Mouse (Mus musculus) forebrain, embryonic 16.5 days (tissue): ENCODE results near the gene Gm11146. TPM values are rescaled to one million over a fixed set of nuclear protein-coding genes. Genes with fewer than 3 reads are reported as not detected.
A peak's percentile ranks its signal among the peaks of the same experiment; 100 is the strongest.

Experiments
- ATAC-seq: fragments of 200-750 bp; cut with Nextera tagmentation; 2 replicates; pipeline ENCODE4 v1.8.0; 2017; ENCODE audit warnings: mild to moderate bottlenecking, moderate library complexity
- H3K27ac ChIP-seq: fragments of 300-500 bp; sonication (generic); 2 replicates; pipeline ENCODE4 v1.5.1; 2014; ENCODE audit warnings: low read length, control low read depth
- H3K27me3 ChIP-seq: fragments of 300-500 bp; sonication (generic); replicated peaks from 2 replicates; pipeline ENCODE4 v1.6.1; 2014; ENCODE audit warnings: low read length; ENCODE audit not compliant: control insufficient read depth, insufficient read depth
- H3K36me3 ChIP-seq: fragments of 300-500 bp; sonication (generic); 2 replicates; pipeline ENCODE4 v1.6.1; 2014; ENCODE audit not compliant: control insufficient read depth, insufficient read depth
- H3K4me1 ChIP-seq: fragments of 300-500 bp; sonication (generic); replicated peaks from 2 replicates; pipeline ENCODE4 v1.6.1; 2014; ENCODE audit warnings: low read length; ENCODE audit not compliant: control insufficient read depth, insufficient read depth
- H3K4me2 ChIP-seq: fragments of 300-500 bp; sonication (generic); 2 replicates; pipeline ENCODE4 v1.6.1; 2014; ENCODE audit warnings: mild to moderate bottlenecking, low read length, control low read depth
- H3K4me3 ChIP-seq: fragments of 300-500 bp; sonication (generic); replicated peaks from 2 replicates; pipeline ENCODE4 v1.5.1; 2014; ENCODE audit warnings: mild to moderate bottlenecking, low read length, control low read depth
- H3K9ac ChIP-seq: fragments of 300-500 bp; sonication (generic); replicated peaks from 2 replicates; pipeline ENCODE4 v1.6.1; 2014; ENCODE audit warnings: low read depth, low read length, control low read depth
- H3K9me3 ChIP-seq: fragments of 300-500 bp; sonication (generic); 2 replicates; pipeline ENCODE4 v1.6.1; 2016; ENCODE audit warnings: low read length; ENCODE audit not compliant: control insufficient read depth
- WGBS: fragments of 180-500 bp; shearing (Covaris S2); extraction: QIAGEN DNeasy Blood & Tissue Kit; methylation state at CpG from one replicate; pipeline ENCODE4 v1.1.7; 2014; 5-methylcytosine and 5-hydroxymethylcytosine counted together
- polyA plus RNA-seq: library from polyadenylated mRNA; unstranded; fragments of >200 nt; fragmentation: Nextera tagmentation; extraction: Ambion mirVana; gene quantifications from 2 replicates; pipeline ENCODE4 v1.2.1, GENCODE M21; 2015

Gm11146 gene
- polyA plus RNA-seq, 1 experiment from 2014 or later: not detected

DNA sequence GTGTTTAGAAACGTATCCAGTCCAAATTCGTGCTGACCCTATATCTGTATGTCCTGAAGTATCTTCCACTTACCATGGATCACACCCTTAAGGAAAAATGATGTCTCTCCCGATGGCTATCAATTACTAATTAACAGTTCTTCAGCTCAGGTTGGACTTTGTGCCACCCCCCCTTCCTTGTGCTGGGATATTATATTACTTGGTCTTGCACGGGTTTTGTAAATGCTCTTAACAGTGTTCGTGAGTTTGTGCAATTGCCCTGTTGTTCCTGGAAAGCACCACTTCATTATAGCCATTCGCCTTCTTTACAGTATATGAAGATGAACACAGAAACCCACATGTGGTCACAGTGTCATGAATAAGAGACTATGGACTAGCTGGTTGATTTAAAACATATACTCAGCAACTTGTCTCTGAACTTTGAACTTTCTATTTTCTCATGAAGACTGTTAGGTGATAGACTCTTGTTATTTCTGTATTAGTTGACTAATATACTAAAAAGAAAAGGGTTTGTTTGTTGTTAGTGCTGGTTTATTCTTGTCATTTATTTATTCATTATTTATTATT lies 30.5 kb upstream of the Gm11146 start:
- Histone ChIP-seq H3K4me1 (peaks cover 9% of the 10 kb centered on the region), H3K36me3 (no peaks in the 10 kb centered on the region), H3K9me3 (no peaks in the 10 kb centered on the region), H3K27ac (no peak overlapping the region), H3K9ac (no peak overlapping the region), H3K4me2 (no peak overlapping the region), H3K4me3 (no peak overlapping the region), H3K27me3 (no peaks in the 10 kb centered on the region)
- no peak for ATAC-seq
- 86% methylated on average over 6 of the region's 6 CpGs for WGBS

DNA sequence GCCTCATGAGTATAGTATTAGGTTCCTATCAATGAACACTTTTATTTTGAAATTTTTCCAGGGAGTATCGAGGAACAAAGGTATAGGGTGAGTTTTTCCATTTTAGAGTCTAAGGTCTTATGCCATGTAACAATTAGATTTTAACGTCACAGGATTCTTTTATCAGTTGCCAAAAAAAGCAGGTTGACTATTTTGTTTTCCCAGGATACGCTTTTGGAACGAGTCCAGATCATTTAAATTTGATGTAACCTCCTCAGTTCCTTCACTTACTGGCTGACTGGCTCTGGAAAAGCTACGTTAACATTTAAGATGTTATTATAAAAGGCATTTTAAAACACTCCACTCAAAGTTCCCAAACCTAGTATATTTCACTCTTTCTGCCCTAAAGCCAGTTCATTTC lies 20.8 kb upstream of the Gm11146 start:
- H3K4me3 ChIP-seq: no peak overlapping the region
- H3K9ac ChIP-seq: no peak overlapping the region
- H3K4me2 ChIP-seq: no peak overlapping the region
- H3K4me1 ChIP-seq: no peaks in the 10 kb centered on the region; the same call in 1 of the 2 replicates
- H3K27ac ChIP-seq: no peak overlapping the region
- peaks cover 4% of the 10 kb centered on the region; the same call in 1 of the 2 replicates for H3K36me3 ChIP-seq
- no peaks in the 10 kb centered on the region for H3K27me3 ChIP-seq
- WGBS: 31% methylated on average over 5 of the region's 5 CpGs
- H3K9me3 ChIP-seq: no peaks in the 10 kb centered on the region
- peak; percentile 35; the same call in 1 of the 2 replicates for ATAC-seq

DNA sequence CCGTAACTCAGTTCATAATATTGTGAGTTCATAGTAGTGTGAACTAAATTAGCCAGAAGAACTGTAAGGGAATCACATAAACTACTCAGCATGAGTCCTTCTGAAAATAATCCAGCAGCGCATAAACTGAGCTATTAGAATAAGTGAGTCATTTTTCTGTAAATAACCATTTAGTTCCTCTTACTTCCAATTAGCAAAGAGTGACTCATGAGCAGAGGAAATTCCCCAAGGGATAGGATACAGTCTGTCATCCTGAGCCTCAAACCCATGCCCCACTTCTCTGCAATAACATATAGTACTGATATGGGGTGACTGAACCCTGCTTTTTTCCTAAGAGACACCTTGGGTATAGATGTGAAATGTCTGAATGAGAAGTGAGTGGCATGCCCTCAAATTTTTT lies 687 bp upstream of the Gm11146 start:
- Histone ChIP-seq H3K4me3 (no peak overlapping the region), H3K27me3 (no peaks in the 10 kb centered on the region), H3K9ac (no peak overlapping the region), H3K4me2 (no peak overlapping the region), H3K9me3 (no peaks in the 10 kb centered on the region), H3K27ac (no peak overlapping the region), H3K36me3 (no peaks in the 10 kb centered on the region; the same call in 1 of the 2 replicates), H3K4me1 (peaks cover 3% of the 10 kb centered on the region; the same call in 1 of the 2 replicates)
- no peak for ATAC-seq
- WGBS: 51% methylated on average over 2 of the region's 2 CpGs

DNA sequence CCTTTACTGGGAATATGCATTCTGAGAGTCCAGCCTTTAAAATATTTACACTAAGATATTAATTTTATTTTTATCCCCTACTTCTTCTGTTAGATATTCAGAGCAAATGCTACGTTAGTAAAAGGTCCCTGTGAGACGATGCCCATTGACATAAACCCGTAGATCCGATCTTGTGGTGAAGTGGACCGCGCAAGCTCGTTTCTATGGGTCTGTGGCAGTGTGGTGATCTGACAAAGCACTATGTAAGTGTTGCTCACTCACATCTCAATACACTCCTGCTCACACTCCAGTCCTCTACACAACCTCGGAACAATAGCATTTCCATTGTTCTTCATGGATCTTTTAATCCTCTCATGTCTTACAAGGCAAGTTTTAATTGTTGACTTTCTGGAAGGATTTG lies 3.1 kb downstream of the Gm11146 start:
- Histone ChIP-seq H3K27me3 (no peaks in the 10 kb centered on the region), H3K4me2 (peak overlapping the region; percentile 36), H3K9ac (no peak overlapping the region), H3K36me3 (no peaks in the 10 kb centered on the region; the same call in 1 of the 2 replicates), H3K9me3 (no peaks in the 10 kb centered on the region), H3K4me3 (peak overlapping the region; percentile 22), H3K27ac (no peak overlapping the region), H3K4me1 (peaks cover 3% of the 10 kb centered on the region; the same call in 1 of the 2 replicates)
- ATAC-seq: no peak
- WGBS: 70% methylated on average over 8 of the region's 8 CpGs

DNA sequence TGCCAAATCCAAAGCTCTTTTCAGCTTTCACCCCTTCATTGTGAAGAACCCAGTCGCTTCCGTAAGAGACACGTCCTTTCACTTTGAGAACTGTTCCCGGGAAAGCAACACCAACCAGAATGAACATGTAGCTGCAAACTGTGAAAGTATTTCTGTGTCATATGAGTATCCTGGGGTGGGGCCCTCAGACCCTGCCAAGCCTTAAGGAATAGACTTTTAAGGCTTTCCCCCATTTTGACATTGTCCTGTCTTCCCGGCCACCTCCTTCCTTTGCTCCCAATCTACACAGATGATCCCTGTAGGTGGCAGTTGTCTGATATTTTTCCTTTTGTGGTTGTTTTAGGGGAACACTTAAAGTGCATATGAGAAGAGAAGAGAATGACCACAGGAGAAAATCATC lies 5.3 kb downstream of the Gm11146 start:
- Histone ChIP-seq H3K27ac (peak overlapping the region; percentile 89), H3K9me3 (no peaks in the 10 kb centered on the region), H3K27me3 (no peaks in the 10 kb centered on the region), H3K9ac (peak overlapping the region; percentile 59), H3K4me1 (peaks cover 11% of the 10 kb centered on the region), H3K4me3 (peak overlapping the region; percentile 46), H3K36me3 (no peaks in the 10 kb centered on the region; the same call in 1 of the 2 replicates), H3K4me2 (peak overlapping the region; percentile 49)
- WGBS: 19% methylated on average over 5 of the region's 5 CpGs
- ATAC-seq: peak; percentile 13; the same call in 1 of the 2 replicates

DNA sequence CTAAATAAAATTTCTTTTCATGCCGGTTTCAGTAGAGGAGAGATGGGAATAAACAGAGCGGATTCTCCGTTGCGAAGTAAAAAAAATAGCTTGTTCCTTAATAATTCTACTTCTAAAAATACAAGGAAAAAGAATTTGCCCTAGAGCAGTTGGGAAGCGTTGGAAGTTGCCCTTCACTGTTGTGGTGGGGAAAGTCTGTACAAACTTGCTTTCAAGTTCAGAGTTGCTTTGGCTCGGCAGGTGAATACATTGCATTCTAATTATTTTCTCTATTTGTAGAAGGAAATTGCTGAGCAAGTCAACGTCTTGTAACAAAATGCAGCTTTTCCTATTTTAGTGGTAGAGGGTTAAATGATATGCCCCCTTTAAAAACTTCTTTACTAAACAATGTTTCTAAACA lies 6.2 kb downstream of the Gm11146 start:
- Histone ChIP-seq H3K9ac (peak overlapping the region; percentile 63), H3K4me1 (peaks cover 11% of the 10 kb centered on the region), H3K9me3 (no peaks in the 10 kb centered on the region), H3K36me3 (no peaks in the 10 kb centered on the region; the same call in 1 of the 2 replicates), H3K4me2 (peak overlapping the region; percentile 49), H3K27ac (peak overlapping the region; percentile 73), H3K27me3 (no peaks in the 10 kb centered on the region), H3K4me3 (peak overlapping the region; percentile 46)
- WGBS: 42% methylated on average over 7 of the region's 7 CpGs
- no peak for ATAC-seq

DNA sequence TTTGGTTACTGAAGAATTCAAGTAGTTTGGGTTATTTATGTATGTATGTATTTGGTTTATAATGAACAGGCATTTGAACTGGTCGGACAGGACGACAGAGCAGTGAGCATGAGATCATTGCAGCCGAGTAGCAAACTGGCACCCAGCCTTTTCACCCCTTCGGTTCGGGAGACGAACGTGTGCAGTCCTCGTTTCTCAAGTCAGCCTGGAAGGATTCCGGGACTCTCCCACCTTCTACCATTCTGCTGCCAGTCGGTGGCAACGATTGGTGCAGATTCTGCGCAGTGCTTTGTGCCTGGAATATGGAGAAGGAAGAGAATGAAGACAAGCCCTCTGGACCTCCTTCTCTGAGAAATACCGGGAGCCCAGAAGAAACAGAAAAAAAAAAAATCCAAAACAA lies 7.3 kb downstream of the Gm11146 start:
- Histone ChIP-seq H3K4me2 (peak overlapping the region; percentile 49), H3K27me3 (no peaks in the 10 kb centered on the region), H3K27ac (peak overlapping the region; percentile 91), H3K4me1 (peaks cover 11% of the 10 kb centered on the region), H3K9ac (peak overlapping the region; percentile 69), H3K9me3 (no peaks in the 10 kb centered on the region), H3K4me3 (peak overlapping the region; percentile 46), H3K36me3 (no peaks in the 10 kb centered on the region)
- 11% methylated on average over 13 of the region's 13 CpGs for WGBS
- ATAC-seq: peak; percentile 77

DNA sequence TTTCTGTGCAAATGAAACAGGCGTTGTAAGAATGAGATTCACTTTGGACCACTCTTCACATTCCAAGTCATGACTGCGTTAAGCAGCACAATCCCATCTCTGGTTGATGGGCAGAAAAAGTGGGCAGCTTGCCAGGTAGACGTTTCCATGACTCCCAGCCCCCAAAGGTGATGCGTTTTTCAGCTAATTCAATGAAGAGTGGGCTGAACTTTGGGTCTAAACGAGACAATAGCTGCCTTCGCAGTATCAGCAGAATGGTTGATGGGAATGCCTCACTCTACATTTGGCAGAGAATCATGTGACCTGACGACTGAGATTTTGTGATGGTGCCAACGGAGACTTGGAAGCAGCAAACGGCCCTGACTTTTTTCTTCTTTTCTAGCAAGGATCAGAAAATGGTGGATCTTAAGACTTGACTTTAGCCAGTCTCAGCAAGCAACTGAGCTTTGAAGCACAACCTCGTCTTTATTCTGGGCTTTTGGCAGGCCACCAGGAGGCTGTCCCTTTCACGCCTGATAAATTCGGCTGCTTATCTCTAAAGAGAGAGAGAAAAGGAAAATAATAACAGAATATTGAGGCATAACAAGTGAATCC lies 8.0 kb downstream of the Gm11146 start:
- H3K4me2 ChIP-seq: peak overlapping the region; percentile 49
- 3% methylated on average over 12 of the region's 12 CpGs for WGBS
- peak; percentile 86 for ATAC-seq

DNA sequence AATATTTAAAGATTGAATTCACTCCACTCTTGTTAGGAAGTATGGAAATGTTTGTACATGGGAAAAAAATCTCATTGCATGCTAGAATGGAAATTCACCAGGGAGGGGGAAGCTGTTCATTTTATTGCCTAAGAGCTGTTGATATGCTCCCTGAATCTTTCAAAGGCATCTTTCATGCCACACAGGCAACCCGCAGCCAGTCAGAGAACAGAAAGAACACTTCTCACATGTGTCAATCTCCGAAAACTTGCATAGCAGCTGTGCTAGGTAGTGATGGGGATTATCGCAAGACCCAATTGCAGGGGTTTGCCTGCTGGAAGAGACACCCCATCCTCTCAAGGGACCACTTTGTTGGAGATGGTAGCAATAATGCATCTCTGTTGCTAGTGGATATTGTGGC lies 8.9 kb downstream of the Gm11146 start:
- ATAC-seq: peak; percentile 19; the same call in 1 of the 2 replicates
- peak overlapping the region; percentile 36 for H3K9ac ChIP-seq
- peak overlapping the region; percentile 91 for H3K27ac ChIP-seq
- peak overlapping the region; percentile 49 for H3K4me2 ChIP-seq
- no peaks in the 10 kb centered on the region for H3K27me3 ChIP-seq
- peaks cover 9% of the 10 kb centered on the region for H3K4me1 ChIP-seq
- 0 out of 2 replicates have a peak overlapping the region, but pooled peaks have one; percentile 5 for H3K4me3 ChIP-seq
- 12% methylated on average over 3 of the region's 3 CpGs for WGBS
- no peaks in the 10 kb centered on the region for H3K36me3 ChIP-seq
- no peaks in the 10 kb centered on the region for H3K9me3 ChIP-seq

More for the DNA sequence above, 8.0 kb downstream of the Gm11146 start:
- peak overlapping the region; percentile 33 for H3K4me3 ChIP-seq
- H3K27me3 ChIP-seq: no peaks in the 10 kb centered on the region
- peak overlapping the region; percentile 40 for H3K9ac ChIP-seq
- no peaks in the 10 kb centered on the region for H3K36me3 ChIP-seq
- H3K27ac ChIP-seq: peak overlapping the region; percentile 91
- H3K9me3 ChIP-seq: no peaks in the 10 kb centered on the region
- peaks cover 9% of the 10 kb centered on the region for H3K4me1 ChIP-seq
